Mouse (Mus musculus) liver, postnatal 0 days (tissue): ENCODE results near the gene Slc16a2. TPM values are rescaled to one million over a fixed set of nuclear protein-coding genes. Genes with fewer than 3 reads are reported as not detected.

ENCODE experiments used
- ATAC-seq: fragments of 200-750 bp; cut with Nextera tagmentation; 2 replicates; pipeline ENCODE4 v1.8.0; 2017; ENCODE audit warnings: mild to moderate bottlenecking, moderate library complexity
- DNase-seq: peaks from one replicate; pipeline ENCODE4 v3.0.0-alpha.2; 2016
- H3K27ac ChIP-seq: fragments of 300-500 bp; sonication (generic); 2 replicates; pipeline ENCODE4 v1.5.1; 2014; ENCODE audit warnings: antibody characterized with exemption, moderate library complexity, mild to moderate bottlenecking, low read depth
- H3K27me3 ChIP-seq: fragments of 300-500 bp; sonication (generic); 2 replicates; pipeline ENCODE4 v1.6.1; 2014; ENCODE audit warnings: low read length, control low read depth, mixed read lengths; ENCODE audit not compliant: insufficient read depth
- H3K36me3 ChIP-seq: fragments of 300-500 bp; sonication (generic); replicated peaks from 2 replicates; pipeline ENCODE4 v1.6.1; 2014; ENCODE audit warnings: mild to moderate bottlenecking, control low read depth, low read length, moderate library complexity, mixed read lengths; ENCODE audit not compliant: insufficient read depth
- H3K4me1 ChIP-seq: fragments of 300-500 bp; sonication (generic); 2 replicates; pipeline ENCODE4 v1.6.1; 2014; ENCODE audit warnings: antibody characterized with exemption, mild to moderate bottlenecking, control low read depth; ENCODE audit not compliant: insufficient read depth
- H3K4me2 ChIP-seq: fragments of 300-500 bp; sonication (generic); 2 replicates; pipeline ENCODE4 v1.6.1; 2014; ENCODE audit warnings: low read depth, mild to moderate bottlenecking, low read length, moderate library complexity, mixed read lengths
- H3K4me3 ChIP-seq: fragments of 300-500 bp; sonication (generic); 2 replicates; pipeline ENCODE4 v1.5.1; 2014; ENCODE audit warnings: low read depth, low read length
- H3K9ac ChIP-seq: fragments of 300-500 bp; sonication (generic); replicated peaks from 2 replicates; pipeline ENCODE4 v1.6.1; 2014; ENCODE audit warnings: mild to moderate bottlenecking, moderate library complexity
- H3K9me3 ChIP-seq: fragments of 300-500 bp; sonication (generic); 2 replicates; pipeline ENCODE4 v1.6.1; 2016; ENCODE audit warnings: mild to moderate bottlenecking, control low read depth, low read length, mixed read lengths
- CTCF ChIP-seq: sonication (generic); IDR thresholded peaks from 2 replicates; pipeline ENCODE4 v1.5.1; 2016; ENCODE audit warnings: antibody characterized with exemption, low read depth
- EP300 ChIP-seq: IDR thresholded peaks from 2 replicates; pipeline ENCODE4 v1.6.1; 2016; ENCODE audit warnings: antibody characterized with exemption, low read depth, mild to moderate bottlenecking
- WGBS: fragments of 180-500 bp; shearing (Covaris S2); extraction: QIAGEN DNeasy Blood & Tissue Kit; methylation state at CpG from one replicate; pipeline ENCODE4 v1.1.7; 2014; ENCODE audit not compliant: insufficient replicate concordance; 5-methylcytosine and 5-hydroxymethylcytosine counted together
- polyA plus RNA-seq: library from polyadenylated mRNA; unstranded; fragments of >200 nt; fragmentation: Nextera tagmentation; extraction: Ambion mirVana; gene quantifications from 2 replicates; pipeline ENCODE4 v1.2.1, GENCODE M21; 2015

Slc16a2 gene
- polyA plus RNA-seq, 1 experiment from 2014 or later: 22.6 TPM

GRCm38 (mm10) chrX:103796961-103797360 lies 24.8 kb downstream of the Slc16a2 start:
- H3K4me2 ChIP-seq: no peak overlapping the region
- WGBS: 78% methylated on average over 1 of the region's 1 CpGs
- H3K4me1 ChIP-seq: no peaks in the 10 kb centered on the region
- DNase-seq (no peak), ATAC-seq (no peak)
- H3K4me3 ChIP-seq: no peak overlapping the region
- H3K27me3 ChIP-seq: 0 out of 2 replicates have a peak, but pooled peaks cover 7% of the 10 kb centered on the region
- no peak overlapping the region for H3K27ac ChIP-seq
- H3K36me3 ChIP-seq: no peaks in the 10 kb centered on the region
- H3K9me3 ChIP-seq: no peaks in the 10 kb centered on the region
- H3K9ac ChIP-seq: no peak overlapping the region
- TF ChIP-seq EP300 (no peak), CTCF (no peak)

- Histone ChIP-seq H3K36me3 (no peaks in the 10 kb centered on the region), H3K4me3 (no peak overlapping the region), H3K9me3 (no peaks in the 10 kb centered on the region), H3K4me2 (no peak overlapping the region), H3K27ac (no peak overlapping the region), H3K4me1 (no peaks in the 10 kb centered on the region), H3K27me3 (0 out of 2 replicates have a peak, but pooled peaks cover 8% of the 10 kb centered on the region), H3K9ac (no peak overlapping the region)
- ATAC-seq (no peak), DNase-seq (no peak)
- WGBS: 79% methylated on average over 5 of the region's 5 CpGs
- no peak for TF ChIP-seq CTCF
- TF ChIP-seq EP300: no peak
Observed at GRCm38 (mm10) chrX:103795506-103795905, 26.3 kb downstream of the Slc16a2 start.

GRCm38 (mm10) chrX:103791329-103791728 lies 30.5 kb downstream of the Slc16a2 start:
- ATAC-seq (no peak), DNase-seq (no peak)
- Histone ChIP-seq H3K36me3 (no peaks in the 10 kb centered on the region), H3K4me2 (no peak overlapping the region), H3K4me3 (no peak overlapping the region), H3K27ac (no peak overlapping the region), H3K9me3 (no peaks in the 10 kb centered on the region), H3K9ac (no peak overlapping the region), H3K27me3 (0 out of 2 replicates have a peak, but pooled peaks cover 8% of the 10 kb centered on the region), H3K4me1 (no peaks in the 10 kb centered on the region)
- 73% methylated on average over 2 of the region's 2 CpGs for WGBS
- TF ChIP-seq CTCF: no peak
- no peak for TF ChIP-seq EP300

GRCm38 (mm10) chrX:103785681-103786080 lies 36.1 kb downstream of the Slc16a2 start:
- no peak for TF ChIP-seq EP300
- TF ChIP-seq CTCF: no peak
- no peak overlapping the region for H3K27ac ChIP-seq
- no peak for ATAC-seq
- H3K36me3 ChIP-seq: no peaks in the 10 kb centered on the region
- H3K4me2 ChIP-seq: no peak overlapping the region
- DNase-seq: no peak
- WGBS: 58% methylated on average over 2 of the region's 2 CpGs
- no peak overlapping the region for H3K4me3 ChIP-seq
- no peak overlapping the region for H3K9ac ChIP-seq
- 0 out of 2 replicates have a peak, but pooled peaks cover 4% of the 10 kb centered on the region for H3K27me3 ChIP-seq
- no peaks in the 10 kb centered on the region for H3K4me1 ChIP-seq
- H3K9me3 ChIP-seq: no peaks in the 10 kb centered on the region

GRCm38 (mm10) chrX:103776412-103776811 lies 45.4 kb downstream of the Slc16a2 start:
- Histone ChIP-seq H3K27me3 (0 out of 2 replicates have a peak, but pooled peaks cover 4% of the 10 kb centered on the region), H3K4me2 (no peak overlapping the region), H3K27ac (no peak overlapping the region), H3K9ac (no peak overlapping the region), H3K36me3 (no peaks in the 10 kb centered on the region), H3K4me3 (no peak overlapping the region), H3K4me1 (no peaks in the 10 kb centered on the region), H3K9me3 (no peaks in the 10 kb centered on the region)
- DNase-seq (no peak), ATAC-seq (no peak)
- TF ChIP-seq CTCF: no peak
- no peak for TF ChIP-seq EP300

GRCm38 (mm10) chrX:103746197-103746596 lies 75.6 kb downstream of the Slc16a2 start:
- TF ChIP-seq EP300 (no peak), CTCF (no peak)
- no peak overlapping the region for H3K4me2 ChIP-seq
- ATAC-seq (no peak), DNase-seq (no peak)
- H3K27me3 ChIP-seq: no peaks in the 10 kb centered on the region
- H3K27ac ChIP-seq: no peak overlapping the region
- H3K4me1 ChIP-seq: no peaks in the 10 kb centered on the region
- H3K9ac ChIP-seq: no peak overlapping the region
- 52% methylated on average over 1 of the region's 1 CpGs for WGBS
- no peak overlapping the region for H3K4me3 ChIP-seq
- H3K9me3 ChIP-seq: no peaks in the 10 kb centered on the region
- H3K36me3 ChIP-seq: no peaks in the 10 kb centered on the region
